Mouse (Mus musculus) lung, postnatal 4 days (tissue): Measurements from ENCODE around the gene B230118H07Rik.

Experiments
- DNase-seq, 2 experiments: peaks; one replicate each; pipeline ENCODE4 v3.0.0; 2021

The B230118H07Rik gene

GRCm38 (mm10) chr2:101649114-101649671, at the start of gene B230118H07Rik, which contains the start of gene Rag1:
Gene B230118H07Rik (minus strand): TSS chr2:101649532.
Gene Rag1 (minus strand): TSS chr2:101649501.
- DNase-seq, result no peak

GRCm38 (mm10) chr2:101695584-101695983, 46.3 kb upstream of the B230118H07Rik start:
- no peak for DNase-seq

GRCm38 (mm10) chr2:101693577-101694215, 44.4 kb upstream of the B230118H07Rik start:
- no peak for DNase-seq

- no peak for DNase-seq
Observed at GRCm38 (mm10) chr2:101693043-101693442, 43.7 kb upstream of the B230118H07Rik start.

- peak in 1 of 2 experiments; percentile 26 for DNase-seq
Observed at GRCm38 (mm10) chr2:101690252-101690827, 41.0 kb upstream of the B230118H07Rik start.

GRCm38 (mm10) chr2:101688011-101688410, 38.7 kb upstream of the B230118H07Rik start:
- DNase-seq, result no peak

GRCm38 (mm10) chr2:101684421-101684820, 35.1 kb upstream of the B230118H07Rik start:
- no peak for DNase-seq

GRCm38 (mm10) chr2:101679164-101679784, 29.9 kb upstream of the B230118H07Rik start:
- DNase-seq, result peak in 1 of 2 experiments; percentile 16

GRCm38 (mm10) chr2:101678236-101679021, 29.1 kb upstream of the B230118H07Rik start, which contains the start of gene Traf6:
Gene Traf6 (plus strand): TSS chr2:101678429.
- DNase-seq, result peak; percentile 92 to 93

GRCm38 (mm10) chr2:101673547-101673946, 24.2 kb upstream of the B230118H07Rik start:
- no peak for DNase-seq

- DNase-seq, result no peak
Observed at GRCm38 (mm10) chr2:101668751-101669150, 19.4 kb upstream of the B230118H07Rik start.

GRCm38 (mm10) chr2:101665703-101666092, 16.4 kb upstream of the B230118H07Rik start:
- DNase-seq, result no peak

- peak; percentile 64 to 79 for DNase-seq
Observed at GRCm38 (mm10) chr2:101665058-101665702, 15.8 kb upstream of the B230118H07Rik start.

- no peak for DNase-seq
Observed at GRCm38 (mm10) chr2:101660536-101660935, 11.2 kb upstream of the B230118H07Rik start.

- DNase-seq, result peak; percentile 56 to 72
Observed at GRCm38 (mm10) chr2:101652921-101653597, 3.7 kb upstream of the B230118H07Rik start.

GRCm38 (mm10) chr2:101652204-101652920, 3.0 kb upstream of the B230118H07Rik start:
- DNase-seq, result no peak

- no peak for DNase-seq
Observed at GRCm38 (mm10) chr2:101650446-101650845, 1.1 kb upstream of the B230118H07Rik start.

GRCm38 (mm10) chr2:101648361-101648760, 971 bp downstream of the B230118H07Rik start:
- DNase-seq, result no peak

GRCm38 (mm10) chr2:101645841-101646240, 3.5 kb downstream of the B230118H07Rik start:
- DNase-seq, result no peak

GRCm38 (mm10) chr2:101639840-101640350, 9.4 kb downstream of the B230118H07Rik start:
- no peak for DNase-seq
